Mouse (Mus musculus) lung, embryonic 16.5 days (tissue): Measurements from ENCODE around the gene Nipal3. TPM values are rescaled to one million over a fixed set of nuclear protein-coding genes. Genes with fewer than 3 reads are reported as not detected.

Experiments
- ATAC-seq: fragments of 200-750 bp; cut with Nextera tagmentation; 2 replicates; pipeline ENCODE4 v1.8.0; 2017; ENCODE audit warnings: low read depth, mild to moderate bottlenecking, moderate library complexity
- H3K27ac ChIP-seq: fragments of 300-500 bp; sonication (generic); 2 replicates; pipeline ENCODE4 v1.5.1; 2014; ENCODE audit warnings: mild to moderate bottlenecking, control low read depth, low read length
- H3K27me3 ChIP-seq: fragments of 300-500 bp; sonication (generic); 2 replicates; pipeline ENCODE4 v1.6.1; 2014; ENCODE audit warnings: low read depth, low read length, mixed read lengths; ENCODE audit not compliant: control insufficient read depth, insufficient read depth
- H3K36me3 ChIP-seq: fragments of 300-500 bp; sonication (generic); 2 replicates; pipeline ENCODE4 v1.6.1; 2014; ENCODE audit warnings: low read length; ENCODE audit not compliant: control insufficient read depth, insufficient read depth
- H3K4me1 ChIP-seq: fragments of 300-500 bp; sonication (generic); replicated peaks from 2 replicates; pipeline ENCODE4 v1.6.1; 2014; ENCODE audit warnings: low read length, mixed read lengths; ENCODE audit not compliant: control insufficient read depth, insufficient read depth
- H3K4me2 ChIP-seq: fragments of 300-500 bp; sonication (generic); 2 replicates; pipeline ENCODE4 v1.6.1; 2014; ENCODE audit warnings: low read depth, low read length, control low read depth
- H3K4me3 ChIP-seq: fragments of 300-500 bp; sonication (generic); 2 replicates; pipeline ENCODE4 v1.5.1; 2014; ENCODE audit warnings: mild to moderate bottlenecking, low read length, control low read depth
- H3K9ac ChIP-seq: fragments of 300-500 bp; sonication (generic); 2 replicates; pipeline ENCODE4 v1.6.1; 2014; ENCODE audit warnings: low read length, control low read depth
- H3K9me3 ChIP-seq: fragments of 300-500 bp; sonication (generic); 2 replicates; pipeline ENCODE4 v1.6.1; 2016; ENCODE audit warnings: low read length; ENCODE audit not compliant: control insufficient read depth
- WGBS: fragments of 180-500 bp; shearing (Covaris S2); extraction: QIAGEN DNeasy Blood & Tissue Kit; methylation state at CpG from one replicate; pipeline ENCODE4 v1.1.7; 2014; 5-methylcytosine and 5-hydroxymethylcytosine counted together
- polyA plus RNA-seq: library from polyadenylated mRNA; unstranded; fragments of >200 nt; fragmentation: Nextera tagmentation; extraction: Ambion mirVana; gene quantifications from 2 replicates; pipeline ENCODE4 v1.2.1, GENCODE M21; 2015

The Nipal3 gene
- polyA plus RNA-seq, 1 experiment from 2014 or later = 4.8 TPM

DNA sequence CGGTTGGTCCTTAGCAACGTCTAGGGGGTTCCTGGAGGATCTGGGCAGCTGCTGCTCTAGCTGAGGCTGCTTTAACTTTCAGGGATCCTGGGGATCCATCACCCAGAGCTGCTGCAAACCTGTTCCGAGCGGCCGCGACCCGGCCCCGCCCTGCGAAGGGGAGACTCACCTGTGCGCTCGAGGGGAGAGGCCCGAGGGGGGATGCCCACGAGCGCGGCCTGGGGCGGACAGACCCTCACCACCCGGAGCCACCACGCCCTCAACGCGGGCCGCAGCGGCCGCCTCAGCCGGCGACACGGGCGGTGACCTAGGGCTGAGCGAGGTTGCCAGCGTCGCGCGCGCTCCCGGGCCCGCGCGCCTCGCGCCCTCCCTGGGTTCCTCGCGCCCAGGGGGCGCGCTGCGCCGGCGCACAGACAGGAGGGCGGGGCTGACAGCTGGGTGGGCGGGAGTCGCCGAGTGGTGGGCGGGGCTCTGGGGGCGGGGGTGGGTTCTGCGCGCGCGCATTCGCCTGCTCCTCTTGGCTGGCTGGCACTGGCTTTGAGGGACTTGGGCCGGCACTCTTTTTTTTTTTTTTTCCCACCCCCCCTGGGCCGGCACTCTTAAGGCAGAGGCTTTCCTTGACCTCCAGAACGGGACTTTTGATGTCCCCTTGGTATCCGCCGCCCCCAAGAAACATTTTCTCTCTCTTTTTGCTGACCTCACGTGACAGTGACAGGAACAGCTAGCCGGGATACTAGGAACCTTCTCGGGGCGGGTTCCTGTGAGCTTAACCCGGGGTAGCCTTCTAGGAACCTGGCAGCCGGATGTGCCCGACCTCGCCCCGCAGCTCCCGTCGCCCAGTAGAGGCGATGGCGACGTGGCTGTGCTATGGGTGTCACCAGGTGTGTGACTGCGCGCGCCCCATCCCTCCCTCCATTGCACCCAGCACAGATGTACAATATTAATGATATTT lies 61.1 kb downstream of the Nipal3 start, which contains the start of gene Rcan3:
Gene Rcan3, minus strand, starts transcription at position 411 of the 952 bp plus-strand sequence.
- WGBS = under 1% methylated on average over 57 of the region's 79 CpGs
- Histone ChIP-seq H3K9me3 (no peaks in the 10 kb centered on the region), H3K27ac (peak within 1 kb of the TSS; percentile 63; the same call in 1 of the 2 replicates), H3K36me3 (no peaks in the 10 kb centered on the region), H3K4me3 (peak within 1 kb of the TSS; percentile 79), H3K4me2 (peak within 1 kb of the TSS; percentile 98), H3K9ac (peak within 1 kb of the TSS; percentile 89), H3K4me1 (peaks cover 15% of the 10 kb centered on the region; the same call in 1 of the 2 replicates), H3K27me3 (no peaks in the 10 kb centered on the region)
- ATAC-seq = peak; percentile 90

DNA sequence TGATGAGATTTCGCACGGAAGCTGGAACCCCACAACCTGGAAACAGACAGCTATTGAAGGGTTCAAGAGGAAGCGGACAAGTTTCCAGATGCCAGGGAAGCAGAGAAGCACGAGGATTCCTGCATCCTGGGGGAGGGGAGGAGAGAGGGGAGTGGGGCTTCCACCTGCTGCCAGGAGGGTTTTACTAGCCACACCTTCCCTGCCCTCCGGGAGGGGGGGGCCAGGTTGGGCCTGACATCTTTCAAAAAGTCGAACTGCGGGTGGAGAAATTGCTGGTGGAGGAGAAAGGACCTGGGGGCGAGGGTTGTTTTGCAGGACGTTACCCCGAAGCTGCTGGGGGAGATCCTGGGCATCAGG lies 61.8 kb downstream of the Nipal3 start:
- H3K9ac ChIP-seq = peak overlapping the region; percentile 89
- peak overlapping the region; percentile 79 for H3K4me3 ChIP-seq
- peaks cover 15% of the 10 kb centered on the region; the same call in 1 of the 2 replicates for H3K4me1 ChIP-seq
- peak; percentile 7; the same call in 1 of the 2 replicates for ATAC-seq
- 8% methylated on average over 10 of the region's 10 CpGs for WGBS
- no peaks in the 10 kb centered on the region for H3K9me3 ChIP-seq
- no peaks in the 10 kb centered on the region for H3K27me3 ChIP-seq
- no peaks in the 10 kb centered on the region for H3K36me3 ChIP-seq
- H3K4me2 ChIP-seq = peak overlapping the region; percentile 98
- H3K27ac ChIP-seq = no peak overlapping the region

- H3K4me1 ChIP-seq = peaks cover 15% of the 10 kb centered on the region; the same call in 1 of the 2 replicates
- no peak overlapping the region for H3K4me3 ChIP-seq
- H3K27me3 ChIP-seq = no peaks in the 10 kb centered on the region
- no peak overlapping the region for H3K9ac ChIP-seq
- no peaks in the 10 kb centered on the region for H3K9me3 ChIP-seq
- 75% methylated on average over 8 of the region's 8 CpGs for WGBS
- no peaks in the 10 kb centered on the region for H3K36me3 ChIP-seq
- ATAC-seq = no peak
- H3K4me2 ChIP-seq = no peak overlapping the region
- H3K27ac ChIP-seq = no peak overlapping the region
Observed at GRCm38 (mm10) chr4:135429990-135430760, 64.7 kb downstream of the Nipal3 start.

DNA sequence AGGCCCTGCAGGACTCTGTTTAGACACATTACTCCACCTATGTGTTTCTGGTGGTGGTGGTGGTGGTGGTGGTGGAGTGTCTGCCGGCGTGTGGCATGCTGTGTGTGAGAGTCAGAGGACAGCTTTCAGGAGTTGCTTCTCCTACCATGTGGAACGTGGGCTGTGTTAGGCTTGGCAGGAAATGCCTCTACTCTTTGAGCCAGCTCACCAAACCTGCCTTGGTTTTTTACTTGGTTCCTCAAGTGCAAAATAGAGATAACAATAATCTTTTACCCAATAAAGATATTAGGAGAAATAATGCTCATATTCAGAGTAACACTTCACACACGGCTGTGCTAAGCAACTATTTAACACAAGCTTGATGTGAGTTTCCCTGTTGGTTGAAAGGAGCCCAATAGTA lies 65.5 kb downstream of the Nipal3 start:
- no peak overlapping the region for H3K4me2 ChIP-seq
- H3K4me1 ChIP-seq = peaks cover 11% of the 10 kb centered on the region; the same call in 1 of the 2 replicates
- no peak overlapping the region for H3K4me3 ChIP-seq
- 70% methylated on average over 4 of the region's 4 CpGs for WGBS
- no peak overlapping the region for H3K27ac ChIP-seq
- H3K9me3 ChIP-seq = no peaks in the 10 kb centered on the region
- H3K27me3 ChIP-seq = no peaks in the 10 kb centered on the region
- ATAC-seq = no peak
- H3K9ac ChIP-seq = no peak overlapping the region
- no peaks in the 10 kb centered on the region for H3K36me3 ChIP-seq

DNA sequence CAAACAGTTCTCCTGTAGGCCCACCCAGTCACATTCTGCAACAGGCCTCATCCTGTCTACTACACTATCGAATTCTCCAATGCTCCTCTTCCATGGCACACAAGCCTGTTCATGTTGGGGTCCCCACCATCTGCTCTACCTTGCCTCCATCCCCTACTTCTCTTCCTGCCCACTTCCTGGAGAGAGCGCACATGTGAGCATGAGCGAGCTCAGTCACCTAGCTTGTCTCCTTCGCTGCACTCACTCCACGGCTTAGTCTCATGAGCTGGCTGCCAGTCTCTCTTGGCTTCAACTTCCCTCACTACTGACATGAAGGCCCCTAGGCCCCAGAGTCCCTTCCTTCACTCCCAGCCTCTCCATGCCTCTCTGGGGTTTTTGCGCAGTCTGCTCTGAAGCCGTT lies 68.3 kb downstream of the Nipal3 start:
- H3K4me3 ChIP-seq = no peak overlapping the region
- no peaks in the 10 kb centered on the region for H3K36me3 ChIP-seq
- no peak for ATAC-seq
- no peaks in the 10 kb centered on the region for H3K4me1 ChIP-seq
- H3K9ac ChIP-seq = no peak overlapping the region
- no peak overlapping the region for H3K4me2 ChIP-seq
- no peak overlapping the region for H3K27ac ChIP-seq
- H3K9me3 ChIP-seq = no peaks in the 10 kb centered on the region
- 85% methylated on average over 7 of the region's 7 CpGs for WGBS
- H3K27me3 ChIP-seq = no peaks in the 10 kb centered on the region

GRCm38 (mm10) chr4:135425625-135426024 lies 69.2 kb downstream of the Nipal3 start:
- no peaks in the 10 kb centered on the region for H3K9me3 ChIP-seq
- no peaks in the 10 kb centered on the region for H3K4me1 ChIP-seq
- H3K9ac ChIP-seq = no peak overlapping the region
- no peak overlapping the region for H3K4me2 ChIP-seq
- H3K36me3 ChIP-seq = no peaks in the 10 kb centered on the region
- WGBS = 60% methylated on average over 9 of the region's 9 CpGs
- H3K27me3 ChIP-seq = no peaks in the 10 kb centered on the region
- no peak for ATAC-seq
- H3K27ac ChIP-seq = no peak overlapping the region
- H3K4me3 ChIP-seq = no peak overlapping the region

DNA sequence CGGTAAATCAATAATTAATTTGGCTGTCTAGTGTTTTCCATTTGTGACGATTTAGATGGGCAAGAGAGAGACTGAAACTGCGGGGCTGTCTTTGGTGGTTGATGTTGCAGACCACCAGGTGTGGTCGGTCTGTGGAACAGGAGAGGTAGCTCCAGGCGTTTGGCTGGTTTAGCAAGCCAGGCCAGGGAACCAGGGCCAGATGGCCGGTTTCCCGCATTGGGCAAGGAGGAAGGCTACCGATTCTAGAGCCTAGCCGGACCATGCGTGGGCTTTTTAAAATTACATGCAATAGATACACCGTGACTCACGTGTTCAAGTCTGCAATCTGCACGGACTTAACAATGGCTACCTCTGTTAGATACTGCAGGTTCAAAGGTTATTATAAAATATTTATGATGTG lies 73.9 kb downstream of the Nipal3 start:
- H3K4me1 ChIP-seq = no peaks in the 10 kb centered on the region
- H3K9ac ChIP-seq = no peak overlapping the region
- no peak overlapping the region for H3K4me2 ChIP-seq
- no peaks in the 10 kb centered on the region for H3K27me3 ChIP-seq
- ATAC-seq = no peak
- WGBS = 88% methylated on average over 13 of the region's 13 CpGs
- H3K4me3 ChIP-seq = no peak overlapping the region
- H3K36me3 ChIP-seq = peaks cover 8% of the 10 kb centered on the region
- no peak overlapping the region for H3K27ac ChIP-seq
- no peaks in the 10 kb centered on the region for H3K9me3 ChIP-seq

- Histone ChIP-seq H3K27me3 (no peaks in the 10 kb centered on the region), H3K4me1 (no peaks in the 10 kb centered on the region), H3K4me2 (no peak overlapping the region), H3K9me3 (no peaks in the 10 kb centered on the region), H3K36me3 (peaks cover 8% of the 10 kb centered on the region), H3K9ac (no peak overlapping the region), H3K27ac (no peak overlapping the region), H3K4me3 (no peak overlapping the region)
- ATAC-seq = no peak
- WGBS = 75% methylated on average over 11 of the region's 11 CpGs
Observed at GRCm38 (mm10) chr4:135420416-135420815, 74.4 kb downstream of the Nipal3 start.

DNA sequence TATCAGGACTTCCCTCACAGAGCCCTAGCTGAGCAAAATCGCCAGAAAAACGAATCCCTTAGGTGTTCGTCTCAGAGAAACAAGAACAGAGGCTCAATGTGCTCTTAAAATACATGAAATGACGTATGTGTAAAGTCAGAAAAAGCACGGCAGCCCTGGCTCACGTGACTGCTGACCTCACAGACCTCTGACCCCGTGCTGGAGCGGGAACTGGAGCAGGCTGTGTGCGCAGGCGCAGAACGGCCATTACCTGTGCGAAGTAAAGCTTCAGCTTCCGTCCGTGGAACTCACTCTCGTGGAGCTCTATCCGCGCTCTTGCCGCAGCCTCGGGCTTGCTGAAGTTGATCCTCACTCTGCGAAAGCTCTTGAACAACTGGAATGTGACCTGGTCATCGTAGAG lies 74.8 kb downstream of the Nipal3 start:
- Histone ChIP-seq H3K9ac (no peak overlapping the region), H3K9me3 (no peaks in the 10 kb centered on the region), H3K27me3 (no peaks in the 10 kb centered on the region), H3K4me1 (no peaks in the 10 kb centered on the region), H3K4me2 (no peak overlapping the region), H3K27ac (no peak overlapping the region), H3K36me3 (peaks cover 8% of the 10 kb centered on the region), H3K4me3 (no peak overlapping the region)
- no peak for ATAC-seq
- 70% methylated on average over 21 of the region's 21 CpGs for WGBS
